Mouse (Mus musculus) cerebellum, adult 9-11 months (tissue): ENCODE measurements at regions not wholly inside any gene's neighbourhood (a gene's known extent, or its start where the extent isn't known, plus 50 kb on each side); places are given as distances from the start of the nearest gene placed in this dataset.

Experiments
- DNase-seq: peaks from one replicate; pipeline ENCODE4 v3.0.0; 2022

GRCm38 (mm10) chr4:93438587-93439336 lies 103.5 kb upstream of the Tusc1 start:
- DNase-seq = no peak

- no peak for DNase-seq
These were observed 102.2 kb upstream of the Tusc1 start for GRCm38 (mm10) chr4:93437386-93438130.

- no peak for DNase-seq
These were observed 77.4 kb upstream of the Tusc1 start for GRCm38 (mm10) chr4:93412695-93413094.

- no peak for DNase-seq
These were observed 71.6 kb upstream of the Tusc1 start for GRCm38 (mm10) chr4:93406876-93407275.

GRCm38 (mm10) chr4:93400579-93400978 lies 65.3 kb upstream of the Tusc1 start:
- no peak for DNase-seq
